Mouse (Mus musculus) heart, postnatal 0 days (tissue): ENCODE measurements around the gene Pdcd1lg2. TPM values are rescaled to one million over a fixed set of nuclear protein-coding genes. Genes with fewer than 3 reads are reported as not detected.

Source experiments
- ATAC-seq: fragments of 200-750 bp; cut with Nextera tagmentation; 2 replicates; pipeline ENCODE4 v1.8.0; 2017; ENCODE audit warnings: low read depth, moderate number of reproducible peaks, moderate library complexity; ENCODE audit not compliant: insufficient read depth
- DNase-seq: peaks from one replicate; pipeline ENCODE4 v3.0.0-alpha.2; 2016; ENCODE audit warnings: low spot score
- H3K27ac ChIP-seq: fragments of 300-500 bp; sonication (generic); 2 replicates; pipeline ENCODE4 v1.5.1; 2014; ENCODE audit warnings: low read depth, mild to moderate bottlenecking
- H3K27me3 ChIP-seq: fragments of 300-500 bp; sonication (generic); 2 replicates; pipeline ENCODE4 v1.6.1; 2014; ENCODE audit warnings: low read length, mixed read lengths; ENCODE audit not compliant: control insufficient read depth, insufficient read depth
- H3K36me3 ChIP-seq: fragments of 300-500 bp; sonication (generic); replicated peaks from 2 replicates; pipeline ENCODE4 v1.6.1; 2014; ENCODE audit warnings: low read length, mixed read lengths; ENCODE audit not compliant: control insufficient read depth, insufficient read depth
- H3K4me1 ChIP-seq: fragments of 300-500 bp; sonication (generic); 2 replicates; pipeline ENCODE4 v1.6.1; 2014; ENCODE audit warnings: antibody characterized with exemption; ENCODE audit not compliant: control insufficient read depth, insufficient read depth
- H3K4me2 ChIP-seq: fragments of 300-500 bp; sonication (generic); 2 replicates; pipeline ENCODE4 v1.6.1; 2014; ENCODE audit warnings: low read depth, mild to moderate bottlenecking, low read length, moderate library complexity
- H3K4me3 ChIP-seq: fragments of 300-500 bp; sonication (generic); 2 replicates; pipeline ENCODE4 v1.5.1; 2014; ENCODE audit warnings: low read depth, low read length
- H3K9ac ChIP-seq: fragments of 300-500 bp; sonication (generic); replicated peaks from 2 replicates; pipeline ENCODE4 v1.6.1; 2014; ENCODE audit warnings: low read depth, low read length, mixed read lengths
- H3K9me3 ChIP-seq: fragments of 300-500 bp; sonication (generic); replicated peaks from 2 replicates; pipeline ENCODE4 v1.6.1; 2016; ENCODE audit warnings: low read length; ENCODE audit not compliant: control insufficient read depth
- CTCF ChIP-seq: IDR thresholded peaks from 2 replicates; pipeline ENCODE4 v1.5.1; 2016; ENCODE audit warnings: antibody characterized with exemption, control low read depth, low read depth
- EP300 ChIP-seq: IDR thresholded peaks from 2 replicates; pipeline ENCODE4 v1.6.1; 2016; ENCODE audit warnings: antibody characterized with exemption, low read depth
- WGBS: fragments of 180-500 bp; shearing (Covaris S2); extraction: QIAGEN DNeasy Blood & Tissue Kit; methylation state at CpG from one replicate; pipeline ENCODE4 v1.1.7; 2014; 5-methylcytosine and 5-hydroxymethylcytosine counted together
- polyA plus RNA-seq: library from polyadenylated mRNA; unstranded; fragments of >200 nt; fragmentation: Nextera tagmentation; extraction: Ambion mirVana; gene quantifications from 2 replicates; pipeline ENCODE4 v1.2.1, GENCODE M21; 2015
- total RNA-seq: library from RNA; depleted of rRNA; stranded (reverse); fragments of >200 nt; gene quantifications from 2 replicates; pipeline ENCODE4 v1.2.3, GENCODE M21; 2014; ENCODE audit warnings: low replicate concordance

Gene Pdcd1lg2
- total and polyA plus RNA-seq, 2 experiments from 2014 or later: not detected

DNA sequence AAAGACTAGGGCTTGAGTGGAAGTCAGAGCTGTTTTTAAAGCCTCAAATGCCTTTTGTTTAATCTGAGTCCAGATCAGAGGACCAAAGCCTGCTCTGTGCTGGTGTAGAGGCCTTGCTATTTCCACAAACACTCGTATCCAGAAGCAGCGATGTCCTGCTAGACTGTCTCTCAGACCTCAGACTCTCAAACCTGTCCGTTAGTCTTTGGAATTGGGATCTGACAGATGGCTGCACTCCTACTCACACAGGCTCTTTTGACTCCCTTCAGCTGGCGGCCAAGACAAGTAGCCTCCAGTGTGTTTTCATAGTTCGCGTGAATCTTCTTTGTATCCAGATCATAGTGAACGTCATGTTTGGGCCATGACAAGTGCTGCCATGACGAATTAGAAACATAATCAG lies 39.7 kb downstream of the Pdcd1lg2 start:
- no peak for DNase-seq
- Histone ChIP-seq H3K9ac (no peak overlapping the region), H3K4me3 (no peak overlapping the region), H3K27me3 (no peaks in the 10 kb centered on the region), H3K27ac (no peak overlapping the region), H3K4me2 (no peak overlapping the region), H3K4me1 (no peaks in the 10 kb centered on the region), H3K9me3 (0 out of 2 replicates have a peak, but pooled peaks cover 4% of the 10 kb centered on the region), H3K36me3 (no peaks in the 10 kb centered on the region)
- TF ChIP-seq CTCF (no peak), EP300 (no peak)
- no peak for ATAC-seq
- WGBS: 82% methylated on average over 8 of the region's 8 CpGs

DNA sequence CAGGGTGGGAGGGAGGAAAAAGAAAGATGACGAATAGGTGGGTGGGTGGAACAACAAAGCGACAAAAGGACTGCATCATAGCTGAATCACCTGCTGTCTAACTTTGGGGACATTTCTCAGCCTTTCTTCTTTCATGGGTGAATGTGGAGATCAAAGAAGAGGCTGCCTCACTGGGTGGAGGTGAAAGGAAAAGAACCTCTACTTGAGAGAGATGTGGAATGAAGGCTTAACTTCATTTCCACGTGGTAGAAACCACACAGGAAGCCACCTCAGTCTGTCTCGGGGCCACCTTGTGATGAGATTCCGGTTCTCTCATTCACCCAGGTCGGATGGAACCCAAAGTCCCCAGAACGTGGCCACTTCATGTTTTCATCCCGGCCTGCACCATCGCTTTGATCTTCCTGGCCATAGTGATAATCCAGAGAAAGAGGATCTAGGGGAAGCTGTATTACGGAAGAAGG lies 43.5 kb downstream of the Pdcd1lg2 start:
- WGBS: 69% methylated on average over 10 of the region's 10 CpGs
- ATAC-seq (no peak), DNase-seq (no peak)
- TF ChIP-seq EP300 (no peak), CTCF (no peak)
- H3K4me1 ChIP-seq: no peaks in the 10 kb centered on the region
- no peak overlapping the region for H3K4me3 ChIP-seq
- H3K27me3 ChIP-seq: no peaks in the 10 kb centered on the region
- H3K27ac ChIP-seq: no peak overlapping the region
- no peak overlapping the region for H3K9ac ChIP-seq
- H3K4me2 ChIP-seq: no peak overlapping the region
- H3K9me3 ChIP-seq: no peaks in the 10 kb centered on the region
- H3K36me3 ChIP-seq: no peaks in the 10 kb centered on the region

DNA sequence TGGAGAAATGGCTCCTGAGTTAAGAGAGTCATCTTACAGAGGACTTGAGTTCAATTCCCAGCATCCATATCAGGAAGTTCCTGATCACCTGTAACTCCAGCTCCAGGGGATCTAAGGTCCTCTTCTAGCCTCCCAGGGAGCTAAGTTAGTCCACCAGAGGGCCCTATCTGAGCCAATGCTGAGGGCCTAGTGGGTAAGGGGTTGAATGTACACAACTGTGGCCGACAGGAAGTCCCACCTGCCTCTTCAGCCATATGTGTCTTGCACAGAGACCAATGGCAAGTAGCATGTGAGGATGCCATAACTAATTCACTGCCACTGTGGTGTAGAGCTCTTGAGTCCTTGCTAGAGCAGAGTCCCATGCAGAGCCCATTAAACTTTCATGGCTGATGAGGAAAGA lies 44.4 kb downstream of the Pdcd1lg2 start:
- Histone ChIP-seq H3K9me3 (no peaks in the 10 kb centered on the region), H3K27me3 (no peaks in the 10 kb centered on the region), H3K4me2 (no peak overlapping the region), H3K4me1 (no peaks in the 10 kb centered on the region), H3K27ac (no peak overlapping the region), H3K36me3 (no peaks in the 10 kb centered on the region), H3K4me3 (no peak overlapping the region), H3K9ac (no peak overlapping the region)
- DNase-seq: no peak
- no peak for ATAC-seq
- 84% methylated on average over 1 of the region's 1 CpGs for WGBS
- no peak for TF ChIP-seq CTCF
- TF ChIP-seq EP300: no peak

- no peaks in the 10 kb centered on the region for H3K4me1 ChIP-seq
- H3K27me3 ChIP-seq: no peaks in the 10 kb centered on the region
- TF ChIP-seq CTCF (no peak), EP300 (no peak)
- no peak overlapping the region for H3K4me2 ChIP-seq
- H3K9me3 ChIP-seq: no peaks in the 10 kb centered on the region
- WGBS: 90% methylated on average over 1 of the region's 1 CpGs
- no peak for DNase-seq
- H3K4me3 ChIP-seq: no peak overlapping the region
- no peak for ATAC-seq
- H3K36me3 ChIP-seq: no peaks in the 10 kb centered on the region
- H3K9ac ChIP-seq: no peak overlapping the region
- H3K27ac ChIP-seq: no peak overlapping the region
Measured at GRCm38 (mm10) chr19:29457982-29458381, 47.3 kb downstream of the Pdcd1lg2 start.

- Histone ChIP-seq H3K27me3 (no peaks in the 10 kb centered on the region), H3K4me3 (no peak overlapping the region), H3K36me3 (no peaks in the 10 kb centered on the region), H3K27ac (no peak overlapping the region), H3K9me3 (no peaks in the 10 kb centered on the region), H3K4me1 (no peaks in the 10 kb centered on the region), H3K9ac (no peak overlapping the region), H3K4me2 (no peak overlapping the region)
- 89% methylated on average over 4 of the region's 4 CpGs for WGBS
- DNase-seq (no peak), ATAC-seq (no peak)
- TF ChIP-seq CTCF (no peak), EP300 (no peak)
Measured at GRCm38 (mm10) chr19:29462462-29462861, 51.7 kb downstream of the Pdcd1lg2 start.

DNA sequence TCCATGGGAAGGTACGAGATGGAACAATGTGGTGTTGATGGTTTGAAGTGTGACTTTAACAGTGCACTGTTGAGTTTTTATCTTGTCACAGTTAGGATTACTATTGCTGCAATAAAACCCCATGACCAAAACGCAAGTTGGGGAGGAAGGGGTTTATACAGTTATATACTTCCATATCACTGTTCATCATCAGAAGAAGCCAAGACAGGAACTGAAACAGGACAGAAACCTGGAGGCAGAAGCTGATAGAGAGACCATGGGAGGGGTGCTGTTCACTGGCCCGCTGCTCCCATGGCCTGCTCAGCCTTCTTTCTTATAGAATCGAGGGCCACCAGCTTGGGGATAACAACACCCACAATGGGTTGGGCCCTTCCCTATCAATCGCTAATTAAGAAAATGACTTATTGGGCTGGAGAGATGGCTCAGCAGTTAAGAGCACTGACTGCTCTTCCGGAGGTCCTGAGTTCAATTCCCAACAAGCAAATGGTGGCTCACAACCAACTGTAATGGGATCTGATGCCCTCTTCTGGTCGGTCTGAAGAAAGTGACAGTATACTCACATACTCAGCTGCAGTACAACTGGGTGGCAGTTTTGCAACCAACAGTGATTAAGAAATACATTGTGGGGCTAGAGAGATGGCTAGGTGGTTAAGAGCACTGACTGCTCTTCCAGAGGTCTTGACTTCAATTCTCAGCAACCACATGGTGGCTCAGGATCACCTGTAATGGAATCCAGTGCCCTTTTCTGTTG lies 53.1 kb downstream of the Pdcd1lg2 start:
- 87% methylated on average over 7 of the region's 7 CpGs for WGBS
- TF ChIP-seq CTCF (no peak), EP300 (no peak)
- Histone ChIP-seq H3K4me1 (0 out of 2 replicates have a peak, but pooled peaks cover 2% of the 10 kb centered on the region), H3K36me3 (no peaks in the 10 kb centered on the region), H3K27ac (no peak overlapping the region), H3K4me2 (no peak overlapping the region), H3K9me3 (no peaks in the 10 kb centered on the region), H3K9ac (no peak overlapping the region), H3K4me3 (no peak overlapping the region), H3K27me3 (no peaks in the 10 kb centered on the region)
- ATAC-seq (no peak), DNase-seq (no peak)
